Mouse (Mus musculus) embryonic facial prominence, embryonic 15.5 days (tissue): ENCODE results near the gene Ppp4c. TPM values are rescaled to one million over a fixed set of nuclear protein-coding genes. Genes with fewer than 3 reads are reported as not detected.

Experiments used
- ATAC-seq: fragments of 200-750 bp; cut with Nextera tagmentation; 2 replicates; pipeline ENCODE4 v1.8.0; 2017; ENCODE audit warnings: low read depth, moderate TSS enrichment; ENCODE audit not compliant: insufficient number of reproducible peaks, low FRiP score, low TSS enrichment
- H3K27ac ChIP-seq: fragments of 300-500 bp; sonication (generic); replicated peaks from 2 replicates; pipeline ENCODE4 v1.5.1; 2015; ENCODE audit warnings: mild to moderate bottlenecking, inconsistent platforms
- H3K27me3 ChIP-seq: fragments of 300-500 bp; sonication (generic); 2 replicates; pipeline ENCODE4 v1.6.1; 2015; ENCODE audit warnings: inconsistent platforms
- H3K36me3 ChIP-seq: fragments of 300-500 bp; sonication (generic); 2 replicates; pipeline ENCODE4 v1.6.1; 2015; ENCODE audit warnings: mild to moderate bottlenecking, inconsistent platforms
- H3K4me1 ChIP-seq: fragments of 300-500 bp; sonication (generic); 2 replicates; pipeline ENCODE4 v1.6.1; 2015; ENCODE audit warnings: inconsistent platforms
- H3K4me2 ChIP-seq: fragments of 300-500 bp; sonication (generic); replicated peaks from 2 replicates; pipeline ENCODE4 v1.6.1; 2015; ENCODE audit warnings: mild to moderate bottlenecking, inconsistent platforms
- H3K4me3 ChIP-seq: fragments of 300-500 bp; sonication (generic); replicated peaks from 2 replicates; pipeline ENCODE4 v1.5.1; 2015; ENCODE audit warnings: mild to moderate bottlenecking, inconsistent platforms
- H3K9ac ChIP-seq: fragments of 300-500 bp; sonication (generic); 2 replicates; pipeline ENCODE4 v1.6.1; 2015; ENCODE audit warnings: inconsistent platforms
- H3K9me3 ChIP-seq: fragments of 300-500 bp; sonication (generic); replicated peaks from 2 replicates; pipeline ENCODE4 v1.6.1; 2016; ENCODE audit warnings: inconsistent platforms
- WGBS: fragments of 180-500 bp; shearing (Covaris S2); methylation state at CpG from one replicate; pipeline ENCODE4 v1.1.7; 2015; 5-methylcytosine and 5-hydroxymethylcytosine counted together
- polyA plus RNA-seq: library from polyadenylated mRNA; unstranded; fragments of >200 nt; fragmentation: Nextera tagmentation; extraction: Ambion mirVana; gene quantifications from 2 replicates; pipeline ENCODE4 v1.2.1, GENCODE M21; 2015

Gene Ppp4c
- 232 and 234 TPM in 2 replicates for polyA plus RNA-seq

GRCm38 (mm10) chr7:126791851-126792720, at the start of gene Ppp4c:
Gene Ppp4c, minus strand, starts transcription at chr7:126792496.
- H3K9ac ChIP-seq = peak within 1 kb of the TSS; percentile 93
- H3K4me2 ChIP-seq = peak within 1 kb of the TSS; percentile 56
- no peaks in the 10 kb centered on the region for H3K9me3 ChIP-seq
- peak within 1 kb of the TSS; percentile 98 for H3K4me3 ChIP-seq
- ATAC-seq = peak; percentile 93
- H3K4me1 ChIP-seq = peaks cover 32% of the 10 kb centered on the region
- peaks cover 68% of the 10 kb centered on the region for H3K36me3 ChIP-seq
- H3K27me3 ChIP-seq = no peaks in the 10 kb centered on the region
- peak within 1 kb of the TSS; percentile 99 for H3K27ac ChIP-seq
- WGBS = under 1% methylated on average over 79 of the region's 83 CpGs

DNA sequence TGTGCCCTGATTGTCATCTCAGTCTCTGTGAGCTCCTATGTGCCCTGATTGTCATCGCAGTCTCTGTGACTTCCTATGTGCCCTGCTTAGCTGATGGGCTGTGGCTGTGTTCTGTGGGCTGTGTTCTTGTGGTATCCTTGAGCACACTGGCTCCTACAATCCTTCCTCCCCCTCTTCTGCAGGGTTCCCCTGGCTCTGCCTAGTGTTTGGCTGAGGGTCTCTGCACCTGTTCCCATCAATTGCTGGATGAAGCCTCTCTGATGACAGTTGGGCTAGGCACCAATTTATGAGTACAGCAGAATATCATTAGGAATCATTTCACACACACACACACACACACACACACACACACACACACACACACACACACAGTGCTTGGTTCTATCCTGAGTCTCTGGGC, 41.0 kb upstream of the Ppp4c start:
- Histone ChIP-seq H3K27ac (no peak overlapping the region), H3K4me1 (peaks cover 5% of the 10 kb centered on the region; the same call in 1 of the 2 replicates), H3K9me3 (no peaks in the 10 kb centered on the region), H3K9ac (no peak overlapping the region), H3K27me3 (peaks cover 5% of the 10 kb centered on the region; the same call in 1 of the 2 replicates), H3K4me3 (no peak overlapping the region), H3K36me3 (no peaks in the 10 kb centered on the region), H3K4me2 (no peak overlapping the region)
- 93% methylated on average over 1 of the region's 1 CpGs for WGBS
- no peak for ATAC-seq

DNA sequence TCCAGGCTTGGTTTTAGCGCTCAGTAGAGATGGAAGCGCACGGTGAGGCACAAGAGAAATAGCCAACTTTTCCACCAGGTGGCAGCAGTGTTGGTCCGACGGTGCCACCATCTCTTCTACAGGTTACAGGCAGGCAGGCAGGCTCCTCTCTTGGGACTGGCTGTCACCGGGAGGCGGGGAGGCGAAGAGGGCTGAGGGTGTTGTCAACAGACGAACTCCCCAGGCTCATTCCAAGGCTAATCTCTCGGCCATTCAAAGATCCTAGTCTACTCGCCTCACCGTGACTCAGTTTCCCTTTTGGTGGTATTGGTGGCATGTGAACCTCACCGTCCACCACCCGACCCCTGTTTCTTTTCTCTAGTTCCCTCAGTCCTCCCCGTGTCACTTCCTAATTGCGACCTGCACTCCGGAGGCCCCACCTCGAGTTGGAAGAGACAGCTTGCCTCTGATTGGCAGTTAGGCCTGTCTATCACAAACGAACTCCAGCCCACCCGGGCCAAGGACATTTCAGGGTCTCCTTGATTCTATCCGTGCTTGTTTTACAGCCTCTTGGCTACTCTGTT, 39.8 kb upstream of the Ppp4c start:
- peaks cover 5% of the 10 kb centered on the region; the same call in 1 of the 2 replicates for H3K4me1 ChIP-seq
- H3K4me3 ChIP-seq = peak overlapping the region; percentile 24
- peaks cover 5% of the 10 kb centered on the region; the same call in 1 of the 2 replicates for H3K27me3 ChIP-seq
- H3K9ac ChIP-seq = no peak overlapping the region
- no peaks in the 10 kb centered on the region for H3K9me3 ChIP-seq
- peak; percentile 68 for ATAC-seq
- H3K36me3 ChIP-seq = no peaks in the 10 kb centered on the region
- 1% methylated on average over 21 of the region's 21 CpGs for WGBS
- H3K27ac ChIP-seq = no peak overlapping the region
- peak overlapping the region; percentile 40 for H3K4me2 ChIP-seq

GRCm38 (mm10) chr7:126831539-126831938, 39.2 kb upstream of the Ppp4c start, which contains the start of gene 4930451I11Rik:
Gene 4930451I11Rik, minus strand, starts transcription at chr7:126831639.
- no peak for ATAC-seq
- H3K4me2 ChIP-seq = peak within 1 kb of the TSS; percentile 40
- no peaks in the 10 kb centered on the region for H3K36me3 ChIP-seq
- WGBS = 55% methylated on average over 5 of the region's 5 CpGs
- H3K4me3 ChIP-seq = peak within 1 kb of the TSS; percentile 24
- peaks cover 5% of the 10 kb centered on the region; the same call in 1 of the 2 replicates for H3K4me1 ChIP-seq
- H3K9me3 ChIP-seq = no peaks in the 10 kb centered on the region
- H3K27me3 ChIP-seq = peaks cover 5% of the 10 kb centered on the region; the same call in 1 of the 2 replicates
- H3K9ac ChIP-seq = no peak within 1 kb of the TSS
- no peak within 1 kb of the TSS for H3K27ac ChIP-seq

DNA sequence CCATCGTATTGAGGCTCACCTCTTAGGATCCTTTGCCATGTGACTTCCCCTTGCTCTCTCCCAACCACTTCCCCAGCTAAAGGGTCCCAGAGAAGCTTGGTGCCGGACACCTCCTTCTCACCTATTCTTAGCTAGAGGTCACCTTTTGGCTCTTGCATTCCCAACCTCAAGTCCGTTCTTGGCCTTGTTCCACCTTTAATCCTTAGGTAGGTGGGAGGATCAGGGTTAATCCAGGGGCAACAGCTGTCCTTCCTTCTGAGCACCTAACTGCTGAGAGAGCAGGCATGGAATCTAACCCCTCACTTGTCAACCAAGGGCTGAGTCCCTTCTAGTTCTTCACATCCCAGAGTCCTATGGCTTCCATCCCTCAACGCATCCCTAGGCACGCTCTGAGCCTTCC, 33.7 kb upstream of the Ppp4c start:
- Histone ChIP-seq H3K27me3 (peaks cover 44% of the 10 kb centered on the region), H3K4me2 (no peak overlapping the region), H3K4me1 (peaks cover 13% of the 10 kb centered on the region), H3K4me3 (no peak overlapping the region), H3K36me3 (no peaks in the 10 kb centered on the region), H3K9ac (no peak overlapping the region), H3K27ac (no peak overlapping the region), H3K9me3 (no peaks in the 10 kb centered on the region)
- 72% methylated on average over 5 of the region's 5 CpGs for WGBS
- no peak for ATAC-seq

DNA sequence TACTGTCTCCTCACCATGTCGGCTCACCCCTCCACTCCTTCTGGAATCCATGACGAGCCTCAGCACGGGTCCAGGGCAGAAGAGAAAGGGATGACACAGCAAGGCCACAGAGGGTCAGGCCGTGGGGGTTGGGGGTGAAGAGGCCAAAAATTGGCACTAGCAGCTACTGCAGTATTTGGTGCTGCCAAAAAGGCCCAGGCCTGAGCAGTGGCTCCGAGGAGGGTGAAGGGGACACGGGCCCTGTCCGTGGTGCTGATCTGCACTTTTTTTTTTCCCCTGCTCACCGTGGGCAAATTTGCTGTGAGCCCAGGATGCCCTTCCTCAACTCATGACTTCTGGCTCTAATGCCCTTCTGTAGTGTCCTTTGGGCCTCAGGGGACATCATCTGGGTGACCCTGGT, 33.1 kb upstream of the Ppp4c start:
- no peaks in the 10 kb centered on the region for H3K36me3 ChIP-seq
- no peak overlapping the region for H3K9ac ChIP-seq
- no peak overlapping the region for H3K27ac ChIP-seq
- peaks cover 13% of the 10 kb centered on the region for H3K4me1 ChIP-seq
- no peaks in the 10 kb centered on the region for H3K9me3 ChIP-seq
- no peak overlapping the region for H3K4me3 ChIP-seq
- 16% methylated on average over 8 of the region's 8 CpGs for WGBS
- H3K27me3 ChIP-seq = peaks cover 44% of the 10 kb centered on the region
- no peak overlapping the region for H3K4me2 ChIP-seq
- ATAC-seq = no peak

DNA sequence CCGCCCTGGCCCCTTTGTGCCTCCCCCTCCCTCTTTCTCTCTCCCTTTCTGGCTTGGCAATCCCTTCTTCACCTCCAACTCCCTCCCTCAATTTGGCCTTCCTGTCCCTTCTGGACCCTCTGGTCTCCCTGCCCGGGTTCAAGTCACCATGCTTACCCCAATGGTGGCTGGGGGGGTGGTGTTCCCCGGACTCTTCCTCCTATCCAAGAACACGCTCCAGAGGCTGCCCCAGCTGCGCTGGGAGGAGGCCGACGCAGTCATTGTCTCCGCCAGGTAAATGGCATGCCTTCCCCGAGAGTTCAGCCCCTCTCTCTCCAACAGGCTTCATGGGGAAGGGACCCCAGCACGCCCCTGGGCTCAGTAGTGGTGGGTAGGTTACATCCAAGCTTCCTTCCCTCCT, 31.6 kb upstream of the Ppp4c start:
- H3K27ac ChIP-seq = no peak overlapping the region
- no peak overlapping the region for H3K9ac ChIP-seq
- 13% methylated on average over 10 of the region's 10 CpGs for WGBS
- H3K4me2 ChIP-seq = no peak overlapping the region
- H3K36me3 ChIP-seq = no peaks in the 10 kb centered on the region
- H3K4me1 ChIP-seq = peaks cover 13% of the 10 kb centered on the region
- H3K9me3 ChIP-seq = no peaks in the 10 kb centered on the region
- H3K4me3 ChIP-seq = no peak overlapping the region
- ATAC-seq = no peak
- peaks cover 40% of the 10 kb centered on the region for H3K27me3 ChIP-seq

GRCm38 (mm10) chr7:126823202-126823711, 31.0 kb upstream of the Ppp4c start:
- Histone ChIP-seq H3K27ac (no peak overlapping the region), H3K4me3 (peak overlapping the region; percentile 32), H3K4me1 (peaks cover 13% of the 10 kb centered on the region), H3K36me3 (no peaks in the 10 kb centered on the region), H3K9me3 (no peaks in the 10 kb centered on the region), H3K4me2 (peak overlapping the region; percentile 47), H3K9ac (no peak overlapping the region), H3K27me3 (peaks cover 40% of the 10 kb centered on the region)
- 0 out of 2 replicates have a peak, but pooled peaks have one; percentile 6 for ATAC-seq
- 1% methylated on average over 17 of the region's 19 CpGs for WGBS

DNA sequence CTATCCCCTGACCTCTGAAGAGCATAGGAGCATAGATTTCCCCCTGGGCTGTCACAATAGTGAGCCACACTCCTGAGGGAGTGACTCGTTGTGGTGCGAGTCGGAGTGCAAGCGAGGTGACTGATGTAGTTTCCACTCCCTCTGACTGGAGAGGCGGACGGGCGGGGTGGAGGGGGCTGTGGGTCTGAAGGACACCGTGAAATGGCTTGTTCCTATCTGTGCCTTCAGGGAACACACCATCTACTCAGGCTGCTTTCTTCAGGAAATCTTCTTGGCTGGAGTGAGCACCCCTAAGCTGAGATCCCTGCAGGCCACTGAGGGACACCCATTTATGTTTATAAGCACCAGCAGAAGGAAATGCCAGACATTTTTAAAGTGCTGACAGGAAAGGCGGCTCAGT, 30.4 kb upstream of the Ppp4c start:
- peaks cover 40% of the 10 kb centered on the region for H3K27me3 ChIP-seq
- 16% methylated on average over 9 of the region's 9 CpGs for WGBS
- no peak for ATAC-seq

GRCm38 (mm10) chr7:126821835-126822511, 29.7 kb upstream of the Ppp4c start:
- Histone ChIP-seq H3K4me1 (peaks cover 13% of the 10 kb centered on the region), H3K9me3 (no peaks in the 10 kb centered on the region), H3K27me3 (peaks cover 40% of the 10 kb centered on the region), H3K9ac (no peak overlapping the region), H3K27ac (no peak overlapping the region), H3K36me3 (no peaks in the 10 kb centered on the region), H3K4me2 (no peak overlapping the region), H3K4me3 (no peak overlapping the region)
- ATAC-seq = 0 out of 2 replicates have a peak, but pooled peaks have one; percentile 25
- WGBS = 24% methylated on average over 7 of the region's 7 CpGs

More for the DNA sequence above, 30.4 kb upstream of the Ppp4c start:
- Histone ChIP-seq H3K4me3 (no peak overlapping the region), H3K27ac (no peak overlapping the region), H3K9me3 (no peaks in the 10 kb centered on the region), H3K4me1 (peaks cover 13% of the 10 kb centered on the region), H3K36me3 (no peaks in the 10 kb centered on the region), H3K9ac (no peak overlapping the region), H3K4me2 (peak overlapping the region; percentile 47; the same call in 1 of the 2 replicates)

GRCm38 (mm10) chr7:126818818-126819217, 26.5 kb upstream of the Ppp4c start:
- no peak for ATAC-seq
- 25% methylated on average over 1 of the region's 1 CpGs for WGBS
- no peaks in the 10 kb centered on the region for H3K36me3 ChIP-seq
- no peaks in the 10 kb centered on the region for H3K9me3 ChIP-seq
- H3K27ac ChIP-seq = no peak overlapping the region
- no peak overlapping the region for H3K4me3 ChIP-seq
- H3K4me1 ChIP-seq = peaks cover 13% of the 10 kb centered on the region
- H3K9ac ChIP-seq = no peak overlapping the region
- H3K27me3 ChIP-seq = peaks cover 18% of the 10 kb centered on the region
- H3K4me2 ChIP-seq = no peak overlapping the region
